Comparison of ENCODE assay signal across 8 mouse cellular contexts in the genomic region with DNA sequence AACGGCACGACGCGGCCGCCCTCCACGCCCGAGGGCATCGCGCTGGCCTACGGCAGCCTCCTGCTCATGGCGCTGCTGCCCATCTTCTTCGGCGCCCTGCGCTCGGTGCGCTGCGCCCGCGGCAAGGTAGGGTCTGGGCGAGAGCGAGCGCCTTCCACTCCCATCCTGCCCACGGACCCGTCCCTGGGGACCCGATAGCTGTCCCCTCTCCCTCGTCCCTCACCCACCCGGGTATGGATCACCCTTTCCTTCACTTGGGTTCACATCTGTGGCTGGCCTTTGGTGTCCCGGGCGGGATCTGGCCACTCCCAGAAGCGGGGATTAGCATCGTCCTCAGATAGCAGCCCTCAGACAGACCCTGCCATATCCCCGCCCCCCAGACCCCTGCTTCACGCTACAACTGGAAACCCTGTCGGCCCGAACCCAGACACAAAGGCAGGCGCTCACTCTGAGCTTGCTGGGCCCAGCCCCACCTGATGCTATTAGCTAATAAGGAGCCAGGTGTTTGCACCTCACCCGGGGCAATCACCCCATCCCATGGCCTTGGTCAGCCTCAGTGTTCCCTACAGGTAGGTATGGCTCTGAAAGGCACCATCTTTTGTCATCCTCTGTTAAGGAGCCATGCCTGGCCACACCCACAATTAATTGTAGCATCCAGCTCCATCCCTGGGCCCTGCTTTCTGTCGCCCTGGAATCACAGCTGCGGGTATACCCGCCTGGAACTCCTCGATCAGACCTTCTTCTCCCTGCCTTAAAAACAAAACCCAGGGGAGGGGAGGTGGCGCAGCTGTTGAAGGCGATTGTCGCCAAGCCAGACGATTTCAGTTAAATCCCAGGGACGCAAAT. TPM values are rescaled to one million over a fixed set of nuclear protein-coding genes. Genes with fewer than 3 reads are reported as not detected.
DNase-seq lines count a peak whose midpoint lies in the region; ATAC-seq lines count a peak whose summit lies in the region.
"Had no signal": no experiment of that assay in that cellular context is flagged by ENCODE, and none has a peak within 500 bp of the region (broad histone marks: within the 10 kb centered on the region; RNA-seq: fewer than 3 reads in every experiment).

No protein-coding gene starts in this region.

- peak overlapping the region; percentile 96 for H3K9ac ChIP-seq in lung, embryonic 15.5 days
- H3K9ac ChIP-seq in midbrain, embryonic 14.5 days (replicated peaks; ENCODE audit: low read length) = peak overlapping the region; percentile 98

- H3K4me1 ChIP-seq in lung, embryonic 15.5 days = peaks cover 37% of the 10 kb centered on the region
- peaks cover 22% of the 10 kb centered on the region for H3K4me1 ChIP-seq in midbrain, embryonic 14.5 days (ENCODE audit: control insufficient read depth, insufficient read depth, low read length)

- peaks cover 11% of the 10 kb centered on the region for H3K36me3 ChIP-seq in lung, embryonic 15.5 days
- H3K36me3 ChIP-seq in midbrain, embryonic 14.5 days (ENCODE audit: control insufficient read depth, insufficient read depth, low read length) = peaks cover 21% of the 10 kb centered on the region

- peak overlapping the region; percentile 92 for H3K27ac ChIP-seq in lung, embryonic 15.5 days
- H3K27ac ChIP-seq in midbrain, embryonic 14.5 days (replicated peaks; ENCODE audit: low read depth, low read length) = peak overlapping the region; percentile 98

- peak overlapping the region; percentile 94 for H3K4me3 ChIP-seq in lung, embryonic 15.5 days
- H3K4me3 ChIP-seq in midbrain, embryonic 14.5 days (replicated peaks; ENCODE audit: low read depth, low read length) = peak overlapping the region; percentile 99

- DNase-seq in lung, postnatal 14 days = no peak
- DNase-seq in midbrain, embryonic 14.5 days = peak; percentile 79
- peak; percentile 69 for DNase-seq in yolk sac, embryonic 10.5 days (ENCODE audit: low spot score)

- 1% methylated on average over 46 of the region's 46 CpGs for WGBS in lung, embryonic 15.5 days
- WGBS in midbrain, embryonic 14.5 days = under 1% methylated on average over 46 of the region's 46 CpGs

- peak overlapping the region; percentile 80 for H3K4me2 ChIP-seq in lung, embryonic 15.5 days
- peak overlapping the region; percentile 98 for H3K4me2 ChIP-seq in midbrain, embryonic 14.5 days (ENCODE audit: low read length)

- no peaks in the 10 kb centered on the region for H3K9me3 ChIP-seq in lung, embryonic 15.5 days
- H3K9me3 ChIP-seq in midbrain, embryonic 14.5 days (ENCODE audit: control insufficient read depth, low read length) = no peaks in the 10 kb centered on the region

- H3K27me3 ChIP-seq in lung, embryonic 15.5 days = peaks cover 2% of the 10 kb centered on the region; the same call in 1 of the 2 replicates
- H3K27me3 ChIP-seq in midbrain, embryonic 14.5 days (ENCODE audit: control insufficient read depth, insufficient read depth, low read length) = no peaks in the 10 kb centered on the region

- ATAC-seq in lung, embryonic 15.5 days (ENCODE audit: borderline replicate concordance, extremely low read depth, low FRiP score, low TSS enrichment) = peak; percentile 66
- peak; percentile 12 for ATAC-seq in activated CD4-positive, CD25-positive, alpha-beta regulatory T cell, adult 4 months
- peak; percentile 58 for ATAC-seq in erythroid progenitor cell, adult 5-6 weeks (replicated peaks; ENCODE audit: low FRiP score, poor library complexity, severe bottlenecking)
- peak; percentile 30 for ATAC-seq in inflammation-experienced regulatory T-cells, adult 6 months
- ATAC-seq in midbrain, embryonic 14.5 days (ENCODE audit: low FRiP score, low TSS enrichment) = peak; percentile 82

RNA-seq across cellular contexts. Expression of a gene that starts 0.6 kb away (rescaled TPM):
- 97.7 and 104 TPM in 2 replicates for polyA plus RNA-seq in lung, embryonic 15.5 days (2015; fragmentation: Nextera tagmentation; extraction: Ambion mirVana)
- 10 to 100 TPM; 72.7 to 82.3 TPM for polyA plus RNA-seq in activated CD4-positive, CD25-positive, alpha-beta regulatory T cell, adult 4 months (2017; shearing (Covaris generic))
- 17.7 and 24.7 TPM in 2 replicates for total RNA-seq in erythroid progenitor cell, adult 5-6 weeks (2015; ENCODE audit: low replicate concordance)
- total RNA-seq in erythroid progenitor cell, adult 5-6 weeks (2017; ENCODE audit: low replicate concordance) = 11.6 and 13.2 TPM in 2 replicates
- polyA plus RNA-seq in inflammation-experienced regulatory T-cells, adult 6 months (2017; shearing (Covaris generic)) = 10 to 100 TPM; 61.6 to 72.9 (median 72.1) TPM
- 177 and 184 TPM in 2 replicates for polyA plus RNA-seq in midbrain, embryonic 14.5 days (2014; fragmentation: Nextera tagmentation; extraction: Ambion mirVana)

RNA-seq across cellular contexts. Expression of a gene that starts 17.0 kb away (rescaled TPM):
- 27.1 and 28.5 TPM in 2 replicates for polyA plus RNA-seq in lung, embryonic 15.5 days (2015; fragmentation: Nextera tagmentation; extraction: Ambion mirVana)
- polyA plus RNA-seq in activated CD4-positive, CD25-positive, alpha-beta regulatory T cell, adult 4 months (2017; shearing (Covaris generic)) = 1 to 10 TPM; 2.1 to 2.5 TPM
- total RNA-seq in erythroid progenitor cell, adult 5-6 weeks (2015; ENCODE audit: low replicate concordance) = not detected in 2 replicates
- 1.7 TPM in 1 of 2 replicates, not detected in the other for total RNA-seq in erythroid progenitor cell, adult 5-6 weeks (2017; ENCODE audit: low replicate concordance)
- 1 to 10 TPM; 2.4 to 3.7 (median 2.5) TPM for polyA plus RNA-seq in inflammation-experienced regulatory T-cells, adult 6 months (2017; shearing (Covaris generic))
- polyA plus RNA-seq in midbrain, embryonic 14.5 days (2014; fragmentation: Nextera tagmentation; extraction: Ambion mirVana) = 39.9 and 41.4 TPM in 2 replicates

RNA-seq across cellular contexts. Expression of a gene that starts 43.1 kb away (rescaled TPM):
- 8.0 and 8.5 TPM in 2 replicates for polyA plus RNA-seq in lung, embryonic 15.5 days (2015; fragmentation: Nextera tagmentation; extraction: Ambion mirVana)
- polyA plus RNA-seq in activated CD4-positive, CD25-positive, alpha-beta regulatory T cell, adult 4 months (2017; shearing (Covaris generic)) = not detected
- 2.9 TPM in 1 of 2 replicates, not detected in the other for total RNA-seq in erythroid progenitor cell, adult 5-6 weeks (2015; ENCODE audit: low replicate concordance)
- not detected in 2 replicates for total RNA-seq in erythroid progenitor cell, adult 5-6 weeks (2017; ENCODE audit: low replicate concordance)
- not detected for polyA plus RNA-seq in inflammation-experienced regulatory T-cells, adult 6 months (2017; shearing (Covaris generic))
- 0.12 and 0.27 TPM in 2 replicates for polyA plus RNA-seq in midbrain, embryonic 14.5 days (2014; fragmentation: Nextera tagmentation; extraction: Ambion mirVana)

RNA-seq across cellular contexts. Expression of a gene that starts 47.0 kb away (rescaled TPM):
- polyA plus RNA-seq in lung, embryonic 15.5 days (2015; fragmentation: Nextera tagmentation; extraction: Ambion mirVana) = 1.7 TPM in 1 of 2 replicates, not detected in the other
- polyA plus RNA-seq in activated CD4-positive, CD25-positive, alpha-beta regulatory T cell, adult 4 months (2017; shearing (Covaris generic)) = not detected
- not detected in 2 replicates for total RNA-seq in erythroid progenitor cell, adult 5-6 weeks (2015; ENCODE audit: low replicate concordance)
- not detected in 2 replicates for total RNA-seq in erythroid progenitor cell, adult 5-6 weeks (2017; ENCODE audit: low replicate concordance)
- polyA plus RNA-seq in inflammation-experienced regulatory T-cells, adult 6 months (2017; shearing (Covaris generic)) = 1 to 10 TPM in 1 of 3 experiments, not detected in 2; 1.4 TPM
- not detected in 2 replicates for polyA plus RNA-seq in midbrain, embryonic 14.5 days (2014; fragmentation: Nextera tagmentation; extraction: Ambion mirVana)
- total RNA-seq: layer of hippocampus, adult 18-20 months had no signal

Comparison
In these comparisons a context has a peak if more than half of its experiments do, and no peak if none do; other contexts are left out.
1. ATAC-seq: peak in every context shown above with its lines; median percentile 82 in midbrain, embryonic 14.5 days; 66 in lung, embryonic 15.5 days; 58 in erythroid progenitor cell, adult 5-6 weeks; 30 in inflammation-experienced regulatory T-cells, adult 6 months; 12 in activated CD4-positive, CD25-positive, alpha-beta regulatory T cell, adult 4 months.